Mouse (Mus musculus) liver, postnatal 0 days (tissue): ENCODE measurements around the gene 1520401A03Rik.
A peak's percentile ranks its signal among the peaks of the same experiment; 100 is the strongest.

Experiments
- CTCF ChIP-seq: sonication (generic); IDR thresholded peaks from 2 replicates; pipeline ENCODE4 v1.5.1; 2016; ENCODE audit warnings: antibody characterized with exemption, low read depth
- EP300 ChIP-seq: IDR thresholded peaks from 2 replicates; pipeline ENCODE4 v1.6.1; 2016; ENCODE audit warnings: antibody characterized with exemption, low read depth, mild to moderate bottlenecking

DNA sequence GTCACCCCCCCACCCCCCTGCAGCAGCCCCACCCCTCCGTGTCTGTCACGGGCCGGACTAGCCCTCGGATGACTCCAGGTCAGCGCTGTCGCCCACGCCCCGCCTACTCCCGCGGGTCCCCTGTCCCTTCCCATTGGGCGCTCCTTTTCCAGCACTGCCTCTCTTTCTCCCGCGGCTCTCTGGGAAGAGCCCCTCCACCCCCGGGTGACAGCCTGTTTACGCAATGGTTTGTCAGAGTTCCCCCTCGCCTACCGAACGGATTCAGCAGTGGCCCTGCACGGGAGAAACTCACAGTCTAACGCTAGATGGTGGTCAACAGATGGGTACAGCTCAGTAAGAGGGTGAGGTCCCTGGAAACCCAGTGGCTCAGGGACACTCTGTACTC is 4.2 kb upstream of the 1520401A03Rik start:
- TF ChIP-seq EP300 (no peak), CTCF (peak; percentile 36)
